Mouse (Mus musculus): Measurements from ENCODE around the gene Galnt18. TPM values are rescaled to one million over a fixed set of nuclear protein-coding genes. Genes with fewer than 3 reads are reported as not detected.

Galnt18 gene
- polyA plus RNA-seq, 1 experiment = 13.4 TPM

DNA sequence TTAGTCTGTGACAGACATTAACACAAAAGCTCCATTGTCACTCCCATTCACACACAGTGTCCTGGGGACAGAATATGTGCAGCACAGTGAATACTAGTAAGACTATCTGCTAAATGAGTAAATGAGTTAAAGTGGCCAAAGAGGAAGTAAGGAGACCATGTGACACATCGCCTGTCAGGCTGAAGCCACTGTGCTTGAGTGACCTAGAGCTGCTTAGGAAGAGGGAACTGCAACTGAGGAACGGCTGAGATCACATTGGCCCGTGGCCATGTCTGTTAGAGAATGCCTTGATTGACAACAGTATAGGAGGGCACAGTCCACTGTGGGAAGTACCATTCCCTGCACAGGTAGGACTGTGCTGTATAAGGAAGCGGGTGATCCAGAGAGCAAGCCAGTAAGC is 67.0 kb downstream of the Galnt18 start:
- no peak for DNase-seq (ENCODE audit: low read depth)
- TF ChIP-seq POLR2A (IDR thresholded peaks at IDR 0.05; ENCODE audit: borderline replicate concordance, extremely low read depth, insufficient read depth, insufficient read length, poor library complexity, severe bottlenecking) = no peak
- no peak for TF ChIP-seq CTCF (IDR thresholded peaks at IDR 0.05; ENCODE audit: borderline replicate concordance, extremely low read depth, insufficient read depth, insufficient read length)

DNA sequence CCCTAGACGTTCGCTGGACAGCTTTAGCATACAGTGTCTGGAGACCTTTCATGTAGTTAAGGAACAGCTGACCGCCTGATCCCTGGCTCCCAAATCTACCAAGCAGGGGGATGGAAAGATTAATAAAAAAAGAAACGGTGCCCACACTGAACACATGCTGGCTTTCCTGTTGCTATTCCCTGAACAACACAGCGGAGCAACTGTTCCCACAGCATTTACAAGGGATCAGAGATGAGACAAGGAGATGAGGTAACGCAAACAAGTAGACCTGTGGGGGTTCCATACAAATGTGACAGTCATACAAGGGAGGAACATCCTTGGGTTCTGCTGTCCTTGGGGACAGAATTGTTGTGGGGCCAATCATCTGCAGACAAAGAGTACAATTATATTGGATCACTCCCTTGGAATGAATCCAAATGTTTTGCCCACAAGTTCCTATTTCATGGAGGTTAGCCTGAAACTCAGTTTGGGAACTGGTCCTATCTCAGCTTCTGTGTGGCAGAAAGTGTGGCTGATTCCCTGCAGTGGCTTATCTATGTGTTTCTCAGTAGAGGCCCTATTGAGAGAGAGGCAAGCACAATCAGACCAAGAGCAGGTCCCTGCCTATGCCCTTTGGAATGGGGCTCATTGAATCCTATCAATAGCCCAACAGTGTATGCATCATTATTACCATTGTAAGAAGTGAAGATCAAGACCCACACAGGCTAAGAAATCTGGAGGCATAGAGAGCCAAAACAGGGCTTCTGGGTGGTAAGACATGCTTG is 68.5 kb downstream of the Galnt18 start:
- DNase-seq (ENCODE audit: low read depth) = no peak
- TF ChIP-seq POLR2A (IDR thresholded peaks at IDR 0.05; ENCODE audit: borderline replicate concordance, extremely low read depth, insufficient read depth, insufficient read length, poor library complexity, severe bottlenecking) (no peak), CTCF (IDR thresholded peaks at IDR 0.05; ENCODE audit: borderline replicate concordance, extremely low read depth, insufficient read depth, insufficient read length) (no peak)

DNA sequence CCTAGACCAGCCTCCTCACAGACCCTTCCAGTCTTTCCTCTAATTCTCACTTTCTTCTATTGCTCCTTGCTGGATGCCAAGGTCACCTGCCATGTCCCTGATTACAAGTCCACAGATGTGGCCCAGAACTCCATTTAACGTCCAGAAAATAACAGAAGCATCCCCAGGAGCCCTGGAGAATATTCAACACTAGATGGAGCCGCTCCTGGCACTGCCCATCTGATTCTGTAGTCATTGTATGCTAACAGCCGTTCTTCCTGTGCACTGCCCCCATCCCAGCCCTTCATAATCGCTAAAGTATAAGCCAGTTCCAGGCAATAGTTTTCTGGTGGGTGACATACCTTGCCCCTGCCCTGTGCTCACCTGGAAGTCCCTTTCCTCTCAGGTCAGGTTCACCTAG is 69.5 kb downstream of the Galnt18 start:
- DNase-seq (ENCODE audit: low read depth) = no peak
- TF ChIP-seq POLR2A (IDR thresholded peaks at IDR 0.05; ENCODE audit: borderline replicate concordance, extremely low read depth, insufficient read depth, insufficient read length, poor library complexity, severe bottlenecking) (no peak), CTCF (IDR thresholded peaks at IDR 0.05; ENCODE audit: borderline replicate concordance, extremely low read depth, insufficient read depth, insufficient read length) (peak; percentile 34; the same call in 1 of the 2 replicates)

DNA sequence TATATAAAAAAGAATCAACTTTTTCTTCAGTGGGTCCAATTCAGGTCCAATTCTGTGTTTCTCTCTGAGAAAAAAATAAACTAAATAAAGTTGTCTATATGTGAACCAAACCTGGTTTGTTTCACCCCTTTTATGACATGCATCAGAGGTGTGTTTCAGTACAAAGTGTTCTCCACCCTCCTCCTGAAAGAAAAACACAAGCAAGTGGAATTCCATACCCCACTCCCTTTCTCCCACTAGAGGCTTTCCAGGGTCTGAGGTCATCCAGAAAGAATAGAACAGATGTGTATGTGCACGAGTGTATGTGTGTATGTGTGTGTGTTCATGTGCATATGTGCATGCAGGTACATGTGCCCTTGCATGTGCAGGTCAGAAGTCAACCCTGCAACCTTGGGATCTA is 71.2 kb downstream of the Galnt18 start:
- no peak for DNase-seq (ENCODE audit: low read depth)
- TF ChIP-seq POLR2A (IDR thresholded peaks at IDR 0.05; ENCODE audit: borderline replicate concordance, extremely low read depth, insufficient read depth, insufficient read length, poor library complexity, severe bottlenecking) (no peak), CTCF (IDR thresholded peaks at IDR 0.05; ENCODE audit: borderline replicate concordance, extremely low read depth, insufficient read depth, insufficient read length) (no peak)

DNA sequence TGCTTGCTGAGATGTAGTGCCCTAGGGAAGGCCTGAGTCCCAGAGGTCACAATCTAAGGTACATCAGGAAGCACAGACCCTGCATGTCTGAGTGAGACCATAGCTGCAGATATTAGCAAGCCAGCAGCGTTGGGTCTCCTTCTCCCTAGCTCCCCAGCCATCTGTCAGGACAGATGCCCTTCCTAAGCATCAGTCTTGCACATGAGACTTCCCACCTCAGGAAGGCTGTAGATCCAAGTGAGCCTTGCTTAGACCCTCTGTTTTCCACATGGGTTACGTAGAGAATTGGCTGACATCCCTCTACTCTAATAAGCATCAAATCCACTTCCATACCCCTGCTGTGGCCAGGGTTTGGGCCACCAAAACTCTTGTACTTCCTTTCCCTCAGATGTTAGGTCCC is 76.8 kb downstream of the Galnt18 start:
- no peak for DNase-seq (ENCODE audit: low read depth)

DNA sequence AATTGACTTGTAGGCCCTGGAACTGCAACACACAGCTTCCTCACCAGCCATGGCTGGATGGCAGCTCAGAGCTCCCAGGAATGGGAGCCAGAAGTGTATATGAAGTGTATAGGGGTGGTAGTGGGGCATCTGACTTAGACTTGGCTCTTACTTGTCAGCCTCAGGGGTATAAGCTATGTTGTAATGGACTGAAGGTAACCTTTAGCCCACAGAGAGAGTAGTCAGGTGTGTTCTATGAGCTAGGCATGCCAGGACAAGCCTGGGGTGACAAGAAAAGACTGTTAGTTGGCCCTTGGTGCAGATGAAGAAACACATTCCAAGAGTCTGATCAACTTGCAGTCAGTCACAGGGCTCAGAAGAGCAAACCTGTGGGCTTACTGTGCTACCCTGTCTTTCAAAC is 78.0 kb downstream of the Galnt18 start:
- no peak for DNase-seq (ENCODE audit: low read depth)
- no peak for TF ChIP-seq CTCF (IDR thresholded peaks at IDR 0.05; ENCODE audit: borderline replicate concordance, extremely low read depth, insufficient read depth, insufficient read length)
- no peak for TF ChIP-seq POLR2A (IDR thresholded peaks at IDR 0.05; ENCODE audit: borderline replicate concordance, extremely low read depth, insufficient read depth, insufficient read length, poor library complexity, severe bottlenecking)

More for the DNA sequence above, 76.8 kb downstream of the Galnt18 start:
- TF ChIP-seq CTCF (IDR thresholded peaks at IDR 0.05; ENCODE audit: borderline replicate concordance, extremely low read depth, insufficient read depth, insufficient read length) = no peak
- TF ChIP-seq POLR2A (IDR thresholded peaks at IDR 0.05; ENCODE audit: borderline replicate concordance, extremely low read depth, insufficient read depth, insufficient read length, poor library complexity, severe bottlenecking) = no peak

DNA sequence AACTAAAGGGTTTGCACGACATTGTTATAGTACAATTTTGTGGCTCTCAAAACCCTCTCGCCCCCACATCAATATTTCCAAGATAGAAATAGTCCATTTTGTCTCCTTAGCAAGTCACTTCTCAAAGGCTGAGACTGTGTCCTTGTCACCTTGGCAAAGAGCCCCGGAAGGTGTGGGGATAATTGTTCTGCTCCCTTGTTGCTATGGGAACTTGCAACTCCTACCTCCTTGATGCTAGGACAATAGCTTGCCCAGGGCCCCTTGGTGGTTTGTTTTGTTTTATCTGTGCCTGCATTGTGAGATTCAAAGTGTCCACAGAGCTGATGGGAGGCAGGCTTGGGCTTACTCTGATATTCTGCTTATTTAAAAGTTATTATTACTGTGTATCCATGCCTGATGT is 80.3 kb downstream of the Galnt18 start:
- DNase-seq (ENCODE audit: low read depth) = peak; percentile 49
- TF ChIP-seq POLR2A (IDR thresholded peaks at IDR 0.05; ENCODE audit: borderline replicate concordance, extremely low read depth, insufficient read depth, insufficient read length, poor library complexity, severe bottlenecking) (no peak), CTCF (IDR thresholded peaks at IDR 0.05; ENCODE audit: borderline replicate concordance, extremely low read depth, insufficient read depth, insufficient read length) (no peak)

DNA sequence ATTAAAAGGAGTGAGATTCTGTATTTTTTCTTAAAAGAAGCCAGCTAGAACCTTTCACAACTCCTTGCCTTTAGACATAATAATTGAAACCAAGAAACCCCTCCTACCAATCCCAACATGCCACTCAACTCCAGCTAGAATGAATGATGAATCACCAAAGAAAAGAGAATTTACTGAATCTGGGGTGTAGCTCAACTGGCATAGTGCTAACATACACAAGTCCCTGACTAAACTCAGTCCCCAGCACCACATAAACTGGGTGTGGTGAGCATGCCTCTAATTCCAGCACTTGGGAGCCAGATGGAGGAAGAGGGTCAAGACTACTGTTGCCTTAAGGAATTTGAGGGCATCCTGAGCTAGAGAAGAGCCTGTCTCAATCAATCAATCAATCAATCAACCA is 83.6 kb downstream of the Galnt18 start:
- DNase-seq (ENCODE audit: low read depth) = no peak
- TF ChIP-seq CTCF (IDR thresholded peaks at IDR 0.05; ENCODE audit: borderline replicate concordance, extremely low read depth, insufficient read depth, insufficient read length) = no peak
- TF ChIP-seq POLR2A (IDR thresholded peaks at IDR 0.05; ENCODE audit: borderline replicate concordance, extremely low read depth, insufficient read depth, insufficient read length, poor library complexity, severe bottlenecking) = no peak

DNA sequence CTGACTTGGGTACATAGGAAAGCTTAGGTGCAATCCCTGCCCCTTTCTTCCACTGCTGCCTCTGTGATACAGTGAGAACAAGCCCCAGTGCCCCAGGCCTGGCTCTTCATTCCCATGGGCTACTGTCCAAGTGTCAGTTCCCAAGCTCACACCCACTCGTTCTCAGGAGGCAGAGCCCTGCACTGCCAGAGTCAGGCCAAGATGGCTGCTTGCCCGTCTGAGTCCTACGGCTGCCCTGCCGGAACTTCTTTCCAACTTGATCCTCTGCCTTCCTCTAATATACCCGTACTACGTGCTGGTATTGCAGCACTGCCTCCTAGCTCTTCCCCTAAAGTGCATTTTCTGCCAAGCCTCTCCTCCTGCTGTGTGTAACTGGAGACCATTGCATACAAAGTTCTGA is 85.5 kb downstream of the Galnt18 start:
- peak; percentile 69 for DNase-seq (ENCODE audit: low read depth)
- no peak for TF ChIP-seq CTCF (IDR thresholded peaks at IDR 0.05; ENCODE audit: borderline replicate concordance, extremely low read depth, insufficient read depth, insufficient read length)

DNA sequence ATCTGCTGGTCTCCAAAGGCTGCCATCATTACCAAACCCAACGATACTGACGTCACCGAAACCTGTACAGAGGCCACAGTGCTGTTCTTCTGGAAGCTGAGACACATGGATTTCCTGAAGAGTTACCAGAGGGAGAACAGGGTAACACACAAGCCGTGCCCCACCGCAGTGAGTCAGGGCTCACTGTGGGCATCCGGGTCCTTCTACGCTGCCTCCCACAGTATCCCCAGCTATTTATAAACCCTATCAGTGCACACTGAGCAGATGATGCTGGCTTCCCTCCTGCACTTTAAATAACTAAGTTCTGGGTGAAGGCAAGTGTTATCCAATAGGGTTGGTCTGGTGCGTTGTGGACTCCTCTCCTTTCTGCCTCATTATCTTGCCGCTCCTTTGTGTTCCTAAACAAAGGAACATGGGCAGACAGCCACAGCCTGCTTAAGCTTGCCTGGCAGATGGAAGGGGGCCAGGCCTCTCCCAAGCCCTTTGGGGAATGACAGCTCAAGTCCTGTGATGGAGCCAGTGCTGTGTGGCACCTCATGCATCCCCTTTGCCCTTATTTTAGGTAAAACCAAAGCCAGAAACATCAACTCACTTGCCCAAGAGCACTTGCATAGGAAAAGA is 87.0 kb downstream of the Galnt18 start:
- TF ChIP-seq CTCF (IDR thresholded peaks at IDR 0.05; ENCODE audit: borderline replicate concordance, extremely low read depth, insufficient read depth, insufficient read length) = no peak
- peak; percentile 95 for DNase-seq (ENCODE audit: low read depth)

DNA sequence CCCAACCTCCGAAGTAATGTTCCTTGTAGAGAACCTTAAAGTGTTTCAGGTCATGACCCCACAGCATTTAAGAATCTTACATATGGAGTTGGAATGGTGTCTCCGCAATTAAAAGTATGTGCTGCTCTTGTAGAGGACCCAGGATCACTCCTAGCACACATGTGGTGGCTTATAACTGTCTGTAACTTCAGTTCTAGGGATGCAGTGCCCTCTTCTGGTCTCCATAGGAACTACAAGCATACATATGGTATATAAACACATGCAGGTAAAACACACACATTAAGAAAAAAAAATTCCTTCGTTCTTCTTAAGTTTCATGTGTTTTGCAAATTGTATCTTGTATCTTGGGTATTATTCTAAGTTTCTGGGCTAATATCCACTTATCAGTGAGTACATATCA is 99.7 kb downstream of the Galnt18 start:
- 0 out of 2 replicates have a peak, but pooled peaks have one; percentile 15 for TF ChIP-seq CTCF (IDR thresholded peaks at IDR 0.05; ENCODE audit: borderline replicate concordance, extremely low read depth, insufficient read depth, insufficient read length)
- no peak for TF ChIP-seq POLR2A (IDR thresholded peaks at IDR 0.05; ENCODE audit: borderline replicate concordance, extremely low read depth, insufficient read depth, insufficient read length, poor library complexity, severe bottlenecking)
- no peak for DNase-seq (ENCODE audit: low read depth)

DNA sequence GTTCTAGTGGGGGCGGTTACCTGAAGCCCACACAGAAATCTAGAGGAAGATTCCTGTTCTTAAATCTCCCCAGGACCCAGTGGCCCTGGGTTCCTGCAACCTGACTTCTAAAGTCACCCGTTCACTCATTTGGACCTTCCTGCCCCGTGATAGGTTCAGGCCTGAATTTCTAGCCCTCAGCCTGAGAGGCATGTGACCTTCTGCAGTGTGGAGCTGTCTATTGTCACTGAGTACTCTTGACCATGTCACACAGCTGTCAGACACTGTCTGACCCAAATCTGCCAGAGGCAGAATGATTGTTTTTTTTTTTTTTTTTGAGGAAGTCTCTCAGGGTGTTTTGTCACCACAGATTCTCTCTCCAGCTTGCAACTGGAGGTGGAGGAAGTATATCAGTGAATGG is 103.3 kb downstream of the Galnt18 start:
- TF ChIP-seq CTCF (IDR thresholded peaks at IDR 0.05; ENCODE audit: borderline replicate concordance, extremely low read depth, insufficient read depth, insufficient read length) = no peak
- no peak for TF ChIP-seq POLR2A (IDR thresholded peaks at IDR 0.05; ENCODE audit: borderline replicate concordance, extremely low read depth, insufficient read depth, insufficient read length, poor library complexity, severe bottlenecking)
- no peak for DNase-seq (ENCODE audit: low read depth)
